Mouse (Mus musculus) liver, adult 2 months (tissue): ENCODE results near the gene Ube2h. TPM values are rescaled to one million over a fixed set of nuclear protein-coding genes. Genes with fewer than 3 reads are reported as not detected.

Experiments
- DNase-seq: peaks from one replicate; pipeline ENCODE4 v3.0.0-alpha.2; 2011; ENCODE audit warnings: low read depth, low spot score; ENCODE audit errors: extremely low read depth
- H3K27ac ChIP-seq: fragments of 200-500 bp; replicated peaks from 2 replicates; pipeline ENCODE4 v1.5.1; 2012; ENCODE audit warnings: low read depth, mild to moderate bottlenecking, control low read depth, inconsistent platforms, low read length; ENCODE audit not compliant: insufficient read depth
- H3K27me3 ChIP-seq: fragments of 200-500 bp; 2 replicates; pipeline ENCODE4 v1.6.1; 2012; ENCODE audit warnings: mild to moderate bottlenecking, moderate library complexity, low read length, inconsistent platforms; ENCODE audit not compliant: control insufficient read depth, insufficient read depth
- H3K36me3 ChIP-seq: fragments of 200-500 bp; 2 replicates; pipeline ENCODE4 v1.6.1; 2012; ENCODE audit warnings: low read length, inconsistent platforms; ENCODE audit not compliant: control insufficient read depth, insufficient read depth
- H3K4me1 ChIP-seq: fragments of 200-500 bp; 2 replicates; pipeline ENCODE4 v1.6.1; 2011; ENCODE audit warnings: low read length; ENCODE audit not compliant: control insufficient read depth, insufficient read depth
- H3K4me3 ChIP-seq: fragments of 200-500 bp; 2 replicates; pipeline ENCODE4 v1.5.1; 2011; ENCODE audit warnings: low read depth, mild to moderate bottlenecking, control low read depth, low read length, moderate library complexity; ENCODE audit not compliant: insufficient read depth
- H3K79me2 ChIP-seq: fragments of 200-500 bp; 2 replicates; pipeline ENCODE4 v1.6.1; 2012; ENCODE audit warnings: inconsistent platforms, mild to moderate bottlenecking, low read length, moderate library complexity; ENCODE audit not compliant: control insufficient read depth, insufficient read depth
- H3K9ac ChIP-seq: fragments of 200-500 bp; 2 replicates; pipeline ENCODE4 v1.6.1; 2012; ENCODE audit warnings: low read depth, mild to moderate bottlenecking, control low read depth, inconsistent platforms, low read length
- CTCF ChIP-seq: fragments of 200-500 bp; IDR thresholded peaks from 2 replicates; pipeline ENCODE4 v1.5.1; 2011; ENCODE audit warnings: low read depth, low read length, control low read depth
- POLR2A ChIP-seq: fragments of 200-500 bp; IDR thresholded peaks from 2 replicates; pipeline ENCODE4 v1.6.1; 2011; ENCODE audit warnings: low read length, control low read depth; ENCODE audit not compliant: insufficient read depth; ENCODE audit errors: extremely low read depth
- WGBS: fragments of 180-500 bp; shearing (Covaris S2); methylation state at CpG from one replicate; pipeline ENCODE4 v1.1.7; 2018; 5-methylcytosine and 5-hydroxymethylcytosine counted together
- polyA plus RNA-seq: library from polyadenylated mRNA; depleted of rRNA; stranded (reverse); fragments of >200 nt; gene quantifications from 2 replicates; pipeline ENCODE4 v1.2.3, GENCODE M21; 2012
- total RNA-seq: library from RNA; depleted of rRNA; stranded (reverse); fragments of >200 nt; gene quantifications from 2 replicates; pipeline ENCODE4 v1.2.3, GENCODE M21; 2014

The Ube2h gene
- total and polyA plus RNA-seq, 2 experiments: 30.9 to 43.3 TPM

DNA sequence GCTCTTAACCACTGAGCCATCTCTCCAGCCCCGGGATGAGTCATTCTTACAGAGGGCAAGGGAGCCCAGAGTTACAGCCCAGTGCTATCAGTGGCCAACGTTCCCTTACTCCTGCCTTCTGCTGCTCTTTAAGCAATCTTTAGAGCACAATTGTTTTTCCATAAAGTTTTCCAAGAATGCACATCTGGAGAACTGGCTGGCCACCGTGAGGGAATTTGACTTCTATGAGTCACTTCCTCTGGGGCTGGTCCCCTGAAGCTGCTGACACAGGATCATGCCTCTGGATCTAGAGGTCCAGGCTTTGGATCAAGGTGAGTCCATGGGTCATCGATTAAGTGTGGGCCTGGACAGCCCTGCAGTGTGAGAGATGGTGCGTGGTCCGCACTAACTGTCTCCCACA, 39.7 kb upstream of the Ube2h start:
- H3K36me3 ChIP-seq: no peaks in the 10 kb centered on the region
- H3K79me2 ChIP-seq: no peaks in the 10 kb centered on the region
- TF ChIP-seq POLR2A (no peak), CTCF (no peak)
- H3K9ac ChIP-seq: no peak overlapping the region
- no peak for DNase-seq
- WGBS: 74% methylated on average over 6 of the region's 6 CpGs
- no peaks in the 10 kb centered on the region for H3K4me1 ChIP-seq
- no peaks in the 10 kb centered on the region for H3K27me3 ChIP-seq
- H3K27ac ChIP-seq: no peak overlapping the region
- no peak overlapping the region for H3K4me3 ChIP-seq

DNA sequence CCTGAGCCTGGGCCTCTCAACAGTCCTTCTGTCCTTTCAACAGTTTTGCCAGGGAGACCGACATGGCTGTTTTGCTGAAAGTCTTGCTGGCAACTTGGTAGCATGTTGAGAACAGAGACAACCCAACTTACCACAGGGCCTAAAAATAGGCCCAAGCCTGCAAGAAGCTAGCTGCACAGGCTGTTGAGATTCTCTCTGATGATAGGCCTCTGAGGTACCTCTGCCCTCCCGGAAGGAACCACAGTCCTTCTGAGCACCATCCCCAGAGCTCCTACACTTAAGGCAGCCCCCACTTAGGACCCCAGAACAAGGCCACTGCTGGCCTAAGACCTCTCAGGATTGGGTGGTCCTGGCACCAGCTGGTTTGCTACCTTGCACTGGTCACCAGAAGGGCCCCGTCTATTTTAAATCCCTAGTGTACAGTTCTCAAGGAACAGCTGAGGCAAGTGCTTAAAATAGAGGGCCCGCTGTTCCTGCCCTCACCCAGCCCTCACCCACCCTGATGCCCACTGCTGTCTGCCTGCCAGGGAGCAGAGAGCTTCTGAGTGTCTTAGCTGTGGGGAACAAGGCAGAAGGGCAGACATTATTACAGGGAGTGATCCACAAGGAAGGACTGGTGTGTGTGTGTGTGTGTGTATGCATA, 36.0 kb upstream of the Ube2h start:
- TF ChIP-seq CTCF (no peak), POLR2A (no peak)
- WGBS: 92% methylated on average over 4 of the region's 4 CpGs
- H3K27ac ChIP-seq: no peak overlapping the region

DNA sequence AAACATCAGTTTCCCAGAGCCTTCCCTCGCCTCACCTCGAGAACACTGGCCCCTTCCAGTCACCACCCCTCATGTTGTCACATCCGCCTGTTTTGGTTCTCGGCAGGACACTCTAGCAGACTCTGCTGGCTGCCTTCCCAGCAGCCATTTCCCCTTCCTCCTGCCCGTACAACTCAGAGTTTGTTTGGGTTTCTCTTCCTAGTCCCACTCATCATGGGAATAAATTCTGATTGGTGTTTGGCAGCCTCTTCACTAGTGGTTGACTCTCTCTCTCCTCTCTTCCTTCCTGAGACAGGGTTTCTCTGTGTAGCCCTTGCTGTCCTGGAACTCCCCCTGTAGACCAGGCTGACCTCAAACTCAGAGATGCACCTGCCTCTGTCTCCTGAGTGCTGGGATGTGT, 32.6 kb upstream of the Ube2h start:
- H3K4me1 ChIP-seq: no peaks in the 10 kb centered on the region
- WGBS: 17% methylated on average over 5 of the region's 5 CpGs
- H3K4me3 ChIP-seq: no peak overlapping the region
- H3K36me3 ChIP-seq: no peaks in the 10 kb centered on the region
- H3K27me3 ChIP-seq: no peaks in the 10 kb centered on the region
- no peaks in the 10 kb centered on the region for H3K79me2 ChIP-seq
- H3K9ac ChIP-seq: no peak overlapping the region
- H3K27ac ChIP-seq: peak overlapping the region; percentile 32; the same call in 1 of the 2 replicates
- TF ChIP-seq CTCF (peak; percentile 20; the same call in 1 of the 2 replicates), POLR2A (no peak)
- DNase-seq: peak; percentile 48

More for the DNA sequence above, 36.0 kb upstream of the Ube2h start:
- no peaks in the 10 kb centered on the region for H3K79me2 ChIP-seq
- no peaks in the 10 kb centered on the region for H3K36me3 ChIP-seq
- no peak for DNase-seq
- no peaks in the 10 kb centered on the region for H3K27me3 ChIP-seq
- no peak overlapping the region for H3K9ac ChIP-seq
- no peaks in the 10 kb centered on the region for H3K4me1 ChIP-seq
- no peak overlapping the region for H3K4me3 ChIP-seq

DNA sequence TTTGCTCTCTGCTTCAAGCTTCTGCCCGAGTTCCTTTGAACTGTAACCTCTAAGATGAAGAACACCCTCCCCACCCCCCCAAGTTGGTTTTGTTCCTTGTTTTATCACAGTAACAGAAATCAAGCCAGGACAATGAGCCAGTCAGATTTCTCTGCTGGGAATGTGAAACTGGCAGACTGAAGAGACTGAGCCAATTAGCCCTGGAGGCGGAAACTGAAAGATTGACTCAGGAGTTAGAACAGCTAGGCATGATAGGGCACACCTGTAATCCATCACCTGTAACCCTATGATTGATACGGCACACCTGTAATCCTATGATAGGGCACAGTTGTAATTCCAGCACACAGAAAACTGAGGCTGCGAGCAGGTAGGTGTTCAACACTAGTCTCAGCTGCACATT, 27.9 kb upstream of the Ube2h start:
- H3K27me3 ChIP-seq: no peaks in the 10 kb centered on the region
- H3K79me2 ChIP-seq: no peaks in the 10 kb centered on the region
- no peak overlapping the region for H3K9ac ChIP-seq
- H3K4me3 ChIP-seq: no peak overlapping the region
- H3K4me1 ChIP-seq: no peaks in the 10 kb centered on the region
- H3K27ac ChIP-seq: no peak overlapping the region
- TF ChIP-seq POLR2A (no peak), CTCF (no peak)
- WGBS: 57% methylated on average over 4 of the region's 4 CpGs
- DNase-seq: no peak
- H3K36me3 ChIP-seq: no peaks in the 10 kb centered on the region

DNA sequence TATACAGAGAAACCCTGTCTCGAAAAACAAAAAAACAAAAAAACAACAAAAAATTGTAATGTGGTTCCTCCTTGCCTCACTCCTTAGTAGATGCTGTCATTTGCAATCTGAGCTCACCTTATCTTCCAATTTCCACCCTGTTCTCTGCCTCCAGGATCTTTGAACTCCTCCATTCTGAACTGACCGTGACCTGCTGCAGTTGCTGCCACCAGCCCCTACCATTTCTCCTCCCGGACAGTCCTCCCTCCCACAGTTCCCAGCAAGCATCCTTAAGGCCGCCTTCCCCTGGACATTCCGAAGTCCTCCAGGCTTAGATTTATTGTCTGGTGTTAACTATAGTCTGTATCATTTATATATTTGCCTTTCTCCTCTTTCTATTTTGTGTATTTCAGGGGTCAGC, 26.4 kb upstream of the Ube2h start:
- Histone ChIP-seq H3K4me1 (no peaks in the 10 kb centered on the region), H3K27ac (no peak overlapping the region), H3K79me2 (no peaks in the 10 kb centered on the region), H3K9ac (no peak overlapping the region), H3K27me3 (no peaks in the 10 kb centered on the region), H3K4me3 (no peak overlapping the region), H3K36me3 (no peaks in the 10 kb centered on the region)
- WGBS: 84% methylated on average over 5 of the region's 5 CpGs
- TF ChIP-seq CTCF (no peak), POLR2A (no peak)
- no peak for DNase-seq

DNA sequence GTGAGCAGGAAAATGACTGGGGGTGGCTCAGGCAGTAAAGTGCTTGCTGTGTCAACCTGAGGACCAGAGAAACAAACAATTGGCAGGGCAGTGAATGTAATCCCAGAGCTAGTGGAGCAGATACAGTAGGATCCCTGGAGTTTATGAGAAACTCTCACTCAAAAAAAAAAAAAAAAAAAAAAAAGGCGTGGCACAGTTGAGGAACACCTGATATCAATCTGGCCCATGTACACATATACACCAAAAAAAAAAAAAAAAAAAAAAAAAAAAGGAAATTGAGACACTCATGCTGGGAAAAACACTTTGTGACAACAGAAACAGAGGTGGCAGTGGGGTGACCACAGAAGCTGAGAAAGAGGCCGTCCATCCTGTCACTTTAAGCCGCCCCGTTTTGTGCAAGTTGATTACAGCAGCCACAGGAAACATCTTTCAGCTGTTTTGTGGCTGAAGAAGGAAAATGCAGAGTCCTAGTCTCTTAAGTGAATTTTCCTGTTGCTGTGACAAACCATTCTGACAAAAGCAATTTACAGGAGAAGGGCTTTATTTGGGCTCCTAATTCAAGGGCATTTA, 21.7 kb upstream of the Ube2h start:
- Histone ChIP-seq H3K4me1 (no peaks in the 10 kb centered on the region), H3K4me3 (no peak overlapping the region), H3K79me2 (no peaks in the 10 kb centered on the region), H3K9ac (no peak overlapping the region), H3K36me3 (no peaks in the 10 kb centered on the region), H3K27ac (peak overlapping the region; percentile 23; the same call in 1 of the 2 replicates), H3K27me3 (no peaks in the 10 kb centered on the region)
- WGBS: 75% methylated on average over 3 of the region's 4 CpGs
- no peak for DNase-seq
- TF ChIP-seq POLR2A (no peak), CTCF (no peak)
